Mouse (Mus musculus): ENCODE measurements around the gene Adprhl1. TPM values are rescaled to one million over a fixed set of nuclear protein-coding genes. Genes with fewer than 3 reads are reported as not detected.

Gene Adprhl1
- not detected in 2 replicates for total RNA-seq (2023)

GRCm38 (mm10) chr8:13254019-13254418, at the start of gene Adprhl1:
Gene Adprhl1 (minus strand): TSS chr8:13254162.

DNA sequence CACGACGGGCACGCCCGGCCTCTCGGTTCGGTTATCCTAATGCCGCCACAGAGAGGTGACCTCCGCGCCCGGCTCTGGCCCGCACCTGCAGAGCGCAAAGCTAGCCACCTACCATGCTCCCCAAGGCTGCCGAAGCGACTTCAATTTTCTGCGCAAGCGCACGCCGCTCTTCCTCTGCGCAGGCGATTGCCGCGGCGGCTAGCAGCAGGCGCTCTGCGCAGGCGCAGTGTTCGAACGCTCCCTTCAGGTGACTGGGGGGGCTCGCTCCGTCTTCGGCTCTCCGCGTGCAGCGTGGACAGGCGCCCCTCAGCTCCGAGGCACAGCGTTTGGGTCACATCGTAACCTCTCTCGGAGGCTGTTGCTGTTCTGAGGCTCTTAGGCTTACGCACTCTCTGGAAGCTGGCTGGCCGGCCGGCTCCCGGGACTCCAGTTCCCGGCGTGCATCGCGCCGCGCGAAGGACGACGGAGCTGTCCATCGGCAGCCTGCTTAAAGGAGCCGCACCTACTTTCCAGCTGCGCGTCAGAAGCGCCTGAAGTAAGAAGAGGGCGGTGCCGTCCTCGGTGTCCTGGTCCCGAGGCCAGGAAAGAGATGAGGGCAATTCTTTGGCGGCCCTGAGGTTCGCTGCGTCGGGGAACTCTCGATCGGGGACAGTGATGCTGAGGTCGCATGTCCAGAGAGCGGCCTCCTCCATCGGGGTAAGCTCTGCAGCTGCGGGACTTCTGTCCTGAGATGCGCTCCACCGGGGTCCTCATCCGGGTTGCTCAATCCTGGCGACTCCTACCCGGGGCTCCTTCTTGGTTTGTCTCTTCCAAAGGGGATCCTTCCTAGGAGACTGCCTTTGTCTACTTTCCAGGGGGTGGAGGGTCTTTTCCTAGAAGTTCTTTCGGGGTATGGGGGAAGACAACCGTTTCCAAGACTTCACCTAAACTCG, 34.0 kb upstream of the Adprhl1 start, which contains the start of the genes Dcun1d2 and Tmco3:
TSS of gene Dcun1d2 (minus strand) at position 440 of the 932 bp plus-strand sequence.
TSS of gene Tmco3 (plus strand) at position 499 of the 932 bp plus-strand sequence.

DNA sequence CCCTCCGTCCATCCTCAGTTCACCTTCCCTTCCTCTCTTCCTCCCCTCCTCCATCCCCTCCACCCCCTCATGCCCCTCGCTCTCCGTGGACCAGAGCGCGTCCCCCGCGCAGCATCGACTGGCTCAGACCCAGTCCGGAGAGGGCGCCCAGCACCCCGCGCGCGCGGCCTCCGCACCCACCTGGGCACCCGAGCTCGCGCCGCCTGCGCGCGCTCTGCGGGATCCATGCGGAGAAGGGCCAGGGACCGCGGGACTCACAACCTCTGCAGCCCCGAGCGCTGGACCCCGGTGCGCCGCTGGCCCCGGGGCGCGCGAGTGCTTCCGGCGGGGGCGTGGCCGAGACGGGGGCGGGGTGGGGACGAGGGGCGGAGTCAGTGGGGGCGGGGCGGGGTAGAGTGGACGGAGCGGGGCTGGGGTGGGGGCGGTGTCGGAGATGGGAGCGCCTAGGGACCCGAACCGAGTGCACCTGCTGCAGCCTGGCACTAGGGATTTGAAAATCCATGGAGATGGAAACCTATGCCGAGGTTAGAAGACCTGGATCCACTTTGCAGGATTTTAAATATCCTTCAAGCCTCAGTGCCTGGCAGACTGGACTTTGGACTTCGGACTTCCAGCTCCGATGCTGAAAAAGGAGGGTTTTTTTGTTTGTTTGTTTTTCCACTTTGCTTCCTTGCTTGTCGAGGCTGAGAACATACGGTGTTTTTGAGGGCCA, 53.5 kb downstream of the Adprhl1 start, which contains the start of gene Grtp1:
TSS of gene Grtp1 (minus strand) at position 320 of the 712 bp plus-strand sequence.

Other genes starting within 250 kb of the Adprhl1 start
- 1.6 and 2.3 TPM in 2 replicates for gene F7, start 228.1 kb downstream of the Adprhl1 start, total RNA-seq (2023)
- gene F10, start 216.9 kb downstream of the Adprhl1 start, total RNA-seq (2023), result 36.0 and 41.5 TPM in 2 replicates
- gene Proz, start 193.2 kb downstream of the Adprhl1 start, total RNA-seq (2023), result 0.51 TPM in 1 of 2 replicates, not detected in the other
- 24.9 and 30.7 TPM in 2 replicates for gene Pcid2, start 148.7 kb downstream of the Adprhl1 start, total RNA-seq (2023)
- 29.1 and 39.8 TPM in 2 replicates for gene Cul4a, start 148.5 kb downstream of the Adprhl1 start, total RNA-seq (2023)
- 275 and 313 TPM in 2 replicates for gene Lamp1, start 95.0 kb downstream of the Adprhl1 start, total RNA-seq (2023)
- not detected in 2 replicates for gene Grtp1, start 53.5 kb downstream of the Adprhl1 start, total RNA-seq (2023)
- 6.1 and 7.5 TPM in 2 replicates for gene Dcun1d2, start 34.0 kb upstream of the Adprhl1 start, total RNA-seq (2023)
- gene Tmco3, start 34.0 kb upstream of the Adprhl1 start, total RNA-seq (2023), result 46.5 and 58.3 TPM in 2 replicates
- gene Tfdp1, start 84.6 kb upstream of the Adprhl1 start, total RNA-seq (2023), result 150 and 168 TPM in 2 replicates
- not detected in 2 replicates for gene Atp4b, start 142.7 kb upstream of the Adprhl1 start, total RNA-seq (2023)
- 0.14 and 0.19 TPM in 2 replicates for gene Grk1, start 150.9 kb upstream of the Adprhl1 start, total RNA-seq (2023)
- gene Tmem255b, start 181.0 kb upstream of the Adprhl1 start, total RNA-seq (2023), result not detected in 2 replicates
- 0.84 and 0.88 TPM in 2 replicates for gene Gas6, start 240.3 kb upstream of the Adprhl1 start, total RNA-seq (2023)